Mouse (Mus musculus): ENCODE results near the gene Fgf4.

The Fgf4 gene

DNA sequence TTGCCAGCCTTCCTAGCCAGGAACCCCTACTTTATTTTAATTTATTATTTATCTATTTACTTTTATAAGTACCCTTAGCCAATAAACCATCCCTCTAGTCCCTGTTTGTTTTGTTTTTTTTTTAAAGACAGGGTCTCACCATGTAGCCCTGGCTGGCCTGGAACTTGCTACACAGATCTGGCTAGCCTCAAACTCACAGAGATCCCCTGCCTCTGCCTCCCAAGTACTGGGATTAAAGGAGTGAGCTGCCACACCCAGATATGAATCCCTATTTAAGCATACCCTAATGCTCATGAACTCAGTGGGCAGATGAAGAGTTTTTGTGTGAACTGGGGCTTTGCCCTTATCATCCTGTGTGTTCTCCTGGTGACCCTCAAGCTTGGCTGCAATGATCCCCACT lies at the start of gene Fgf4:
TSS of gene Fgf4 (plus strand) at position 301 of the 400 bp plus-strand sequence.
- DNase-seq (ENCODE audit: extremely low read depth, insufficient read length, low spot score), result no peak

DNA sequence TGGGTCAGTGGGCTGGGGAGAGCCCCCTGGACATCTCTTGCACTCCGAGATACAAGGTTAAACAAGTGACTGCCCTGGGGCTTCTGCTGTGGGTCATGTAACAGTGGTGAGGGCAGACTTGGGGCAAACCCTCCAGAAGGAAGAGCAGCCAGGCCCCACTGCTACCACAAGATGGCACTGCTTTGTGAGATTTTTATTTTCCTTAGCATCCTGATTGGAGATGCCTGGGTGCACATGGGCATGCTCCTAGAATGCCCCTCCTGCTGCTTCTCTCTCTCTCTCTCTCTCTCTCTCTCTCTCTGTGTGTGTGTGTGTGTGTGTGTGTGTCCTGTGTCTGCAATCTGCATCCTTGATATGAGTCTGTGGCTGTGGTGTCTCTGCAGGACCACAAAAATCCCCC lies 48.7 kb upstream of the Fgf4 start:
- no peak for DNase-seq (ENCODE audit: extremely low read depth, insufficient read length, low spot score)

DNA sequence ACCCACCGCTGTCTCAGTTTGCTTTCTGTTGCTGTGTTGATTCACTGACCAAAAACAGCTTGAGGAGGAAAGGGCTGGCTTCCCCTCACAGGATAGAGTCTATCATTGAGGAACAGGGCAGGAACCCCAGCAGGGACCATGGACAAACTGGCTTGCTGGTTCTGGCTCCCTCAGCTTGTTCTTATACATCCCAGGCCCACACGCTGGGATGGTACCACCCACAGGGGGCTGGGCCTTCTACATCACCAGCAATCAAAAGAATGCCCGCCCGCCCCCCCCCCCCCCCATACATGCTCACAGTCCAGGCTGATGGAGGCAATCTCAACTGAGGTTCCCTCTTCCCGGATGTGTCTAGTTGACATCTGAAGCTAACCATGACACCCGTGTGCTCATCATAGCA lies 40.1 kb upstream of the Fgf4 start:
- no peak for DNase-seq (ENCODE audit: extremely low read depth, insufficient read length, low spot score)

DNA sequence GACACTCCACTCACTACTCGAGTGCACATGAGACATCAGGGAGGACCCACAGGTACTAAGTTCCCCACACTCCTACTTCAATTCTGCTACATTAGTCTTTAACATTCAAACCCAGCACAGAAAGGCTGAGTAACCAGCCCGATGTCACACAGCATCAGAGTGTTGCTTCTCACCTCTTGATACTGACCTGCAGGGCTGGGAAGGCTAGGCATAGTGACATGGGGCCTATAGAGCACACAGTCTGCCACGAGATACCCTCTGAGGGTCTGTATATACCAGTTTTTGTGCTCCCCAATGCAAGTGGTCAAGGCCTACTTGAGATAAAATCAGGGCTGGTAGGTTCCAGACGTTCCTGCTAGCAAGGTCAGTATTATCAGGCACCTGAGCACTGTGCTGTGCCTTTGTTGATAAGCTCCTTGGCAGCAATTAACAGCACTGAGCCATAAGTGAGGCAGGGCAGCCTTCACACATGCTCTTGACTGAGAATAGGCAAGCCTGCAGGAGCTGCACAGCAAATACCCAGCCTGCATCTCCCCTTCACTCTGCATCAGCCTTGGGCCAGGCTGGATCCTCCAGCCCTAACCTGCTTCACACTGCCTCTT lies 39.1 kb upstream of the Fgf4 start:
- DNase-seq (ENCODE audit: extremely low read depth, insufficient read length, low spot score), result no peak

DNA sequence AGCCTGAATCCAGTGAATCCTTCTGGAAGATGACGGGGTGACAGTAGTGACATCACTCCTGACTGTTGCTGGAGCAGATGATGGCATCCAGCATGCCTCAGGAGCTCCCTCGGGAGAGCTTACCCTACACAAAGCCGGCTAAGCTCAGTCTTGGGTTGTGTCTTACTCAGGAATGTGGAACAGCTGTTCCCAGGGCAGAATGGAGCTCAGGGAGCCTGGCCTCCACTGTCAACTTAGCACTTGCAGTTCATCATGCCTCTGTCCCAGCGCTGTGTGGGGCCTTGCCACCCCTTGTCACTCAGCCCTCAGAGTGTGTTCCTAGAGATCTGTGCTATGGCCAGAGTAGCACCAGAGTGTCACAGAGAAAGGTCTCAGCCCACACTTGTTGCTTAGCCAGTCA lies 35.6 kb upstream of the Fgf4 start:
- no peak for DNase-seq (ENCODE audit: extremely low read depth, insufficient read length, low spot score)

DNA sequence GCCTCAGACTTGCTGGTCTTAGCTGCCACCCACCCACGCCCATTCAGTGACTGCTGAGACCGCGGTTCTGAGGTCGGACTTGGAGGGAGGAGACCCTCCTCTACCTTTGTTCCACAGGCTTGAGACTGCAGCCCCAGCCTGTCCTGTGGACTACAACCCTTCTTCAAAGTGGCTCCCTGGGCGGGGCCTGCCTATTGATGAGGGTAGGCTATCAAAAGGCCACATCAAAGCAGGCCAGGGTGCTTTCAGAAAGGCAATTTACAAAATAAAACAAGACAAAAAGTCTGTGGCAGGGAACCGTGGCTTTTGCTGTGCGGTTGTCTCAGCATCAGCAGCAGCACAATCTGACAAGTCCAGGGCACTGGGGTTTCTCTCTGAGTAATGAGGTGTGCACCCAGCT lies 25.3 kb upstream of the Fgf4 start:
- no peak for DNase-seq (ENCODE audit: extremely low read depth, insufficient read length, low spot score)

DNA sequence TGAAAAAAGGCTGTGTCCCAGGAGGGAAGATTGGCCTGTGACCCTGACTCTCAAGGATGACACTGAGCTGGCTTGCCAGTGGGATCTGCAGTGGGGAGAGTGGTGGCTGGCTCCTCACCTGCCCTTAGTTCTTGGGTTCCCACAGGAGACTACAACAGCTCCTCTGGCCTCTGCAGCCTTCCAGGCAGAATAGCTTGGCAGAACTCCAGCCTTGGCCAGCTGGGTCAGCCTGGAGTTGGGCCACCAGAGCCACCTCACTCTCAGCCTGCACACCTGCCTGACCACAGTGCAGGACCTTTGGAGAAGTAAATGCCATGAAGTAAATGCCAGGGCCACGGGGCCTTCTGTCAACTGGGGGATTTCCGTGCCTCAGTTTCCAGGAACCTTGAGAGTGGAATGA lies 23.2 kb upstream of the Fgf4 start:
- no peak for DNase-seq (ENCODE audit: extremely low read depth, insufficient read length, low spot score)

DNA sequence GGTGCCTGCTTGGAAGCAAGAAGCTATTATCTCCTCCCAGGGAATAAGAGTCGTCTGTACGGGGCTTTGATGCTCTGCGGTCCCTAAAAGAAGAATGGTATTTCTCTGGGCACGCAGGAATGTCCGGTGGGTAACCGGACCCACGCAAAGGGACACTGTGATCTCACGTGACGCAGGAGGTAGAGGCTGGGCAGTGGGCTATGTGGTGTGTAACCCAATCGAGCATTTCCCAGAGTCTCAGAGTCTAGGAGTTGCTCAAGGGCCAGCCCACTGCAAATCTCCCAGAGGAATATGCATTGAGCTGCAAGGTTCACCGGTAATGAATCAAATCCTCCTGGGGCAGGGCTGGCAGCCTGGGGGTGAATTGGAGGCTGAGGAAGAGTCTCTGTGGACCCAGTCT lies 18.8 kb upstream of the Fgf4 start:
- no peak for DNase-seq (ENCODE audit: extremely low read depth, insufficient read length, low spot score)

DNA sequence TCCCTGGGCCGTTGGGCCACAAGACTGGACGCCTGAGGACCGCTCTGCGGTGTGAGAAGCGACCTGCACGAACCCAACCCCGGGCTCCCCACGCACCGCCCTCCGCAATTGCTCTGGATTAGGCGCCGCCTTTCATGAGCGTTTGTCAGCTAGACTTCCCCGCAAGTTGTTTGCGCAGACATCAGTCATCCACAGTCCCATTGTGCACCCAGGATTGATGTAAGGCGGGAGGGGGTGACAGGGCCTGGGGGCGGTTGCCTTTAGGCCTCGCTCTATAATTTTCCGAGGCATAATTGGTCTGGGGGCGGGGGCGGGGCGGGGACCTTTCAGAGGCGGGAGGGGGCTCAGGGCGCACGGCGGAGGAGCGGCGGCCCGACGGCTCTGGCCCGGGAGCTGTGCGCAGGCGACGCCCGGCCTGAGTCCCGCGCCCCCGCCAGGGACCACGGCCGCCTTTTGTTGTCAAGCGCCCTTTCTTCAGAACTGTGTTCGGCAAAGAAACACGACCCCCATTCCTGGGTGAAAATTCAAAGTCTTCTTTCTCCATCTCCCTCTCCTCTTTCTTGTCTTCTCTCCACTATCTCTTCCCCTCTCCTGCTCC lies 9.2 kb upstream of the Fgf4 start, which contains the start of gene Fgf3:
TSS of gene Fgf3 (plus strand) at position 193 of the 598 bp plus-strand sequence.
- no peak for DNase-seq (ENCODE audit: extremely low read depth, insufficient read length, low spot score)

DNA sequence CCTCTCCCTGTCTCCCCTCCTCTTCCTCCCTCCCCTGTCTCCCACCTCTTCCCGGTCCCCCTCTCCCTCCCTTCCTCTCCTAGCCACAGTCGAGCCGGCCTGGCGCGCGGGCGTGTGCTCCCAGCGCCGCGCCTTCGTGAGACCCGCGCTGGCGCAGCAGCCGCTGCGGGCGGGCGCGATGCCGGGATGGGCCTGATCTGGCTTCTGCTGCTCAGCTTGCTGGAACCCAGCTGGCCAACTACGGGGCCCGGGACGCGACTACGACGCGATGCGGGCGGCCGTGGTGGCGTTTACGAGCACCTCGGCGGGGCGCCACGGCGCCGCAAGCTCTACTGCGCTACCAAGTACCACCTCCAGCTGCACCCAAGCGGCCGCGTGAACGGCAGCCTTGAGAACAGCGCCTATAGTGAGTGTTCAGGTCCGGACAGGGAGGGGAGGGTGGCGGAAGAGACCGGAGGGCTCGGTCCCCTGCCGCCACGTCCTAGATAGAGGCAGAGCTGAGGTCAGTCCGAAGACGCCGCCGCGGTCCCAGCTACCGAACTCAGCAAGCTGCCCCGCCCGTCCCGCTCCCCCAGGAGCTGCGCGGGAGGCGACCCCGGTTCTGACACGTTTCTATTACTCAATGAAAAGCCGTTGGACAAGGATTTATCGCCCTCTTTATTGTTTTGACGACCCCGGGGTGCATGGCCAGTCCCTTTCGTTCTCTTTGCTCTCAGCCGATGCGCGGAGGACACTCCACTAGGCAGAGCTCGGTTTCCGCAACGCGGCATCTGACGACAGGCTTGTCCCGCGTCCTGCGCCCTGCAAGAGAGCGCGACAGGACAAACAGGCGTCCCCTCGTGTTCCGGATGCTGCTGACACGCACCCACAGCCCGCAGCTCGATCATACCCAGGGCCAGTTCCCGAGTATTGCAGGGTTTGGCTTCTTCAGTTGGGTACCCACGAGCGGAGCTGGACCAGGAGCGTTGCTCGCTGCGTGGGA lies 8.4 kb upstream of the Fgf4 start:
- DNase-seq (ENCODE audit: extremely low read depth, insufficient read length, low spot score), result no peak

DNA sequence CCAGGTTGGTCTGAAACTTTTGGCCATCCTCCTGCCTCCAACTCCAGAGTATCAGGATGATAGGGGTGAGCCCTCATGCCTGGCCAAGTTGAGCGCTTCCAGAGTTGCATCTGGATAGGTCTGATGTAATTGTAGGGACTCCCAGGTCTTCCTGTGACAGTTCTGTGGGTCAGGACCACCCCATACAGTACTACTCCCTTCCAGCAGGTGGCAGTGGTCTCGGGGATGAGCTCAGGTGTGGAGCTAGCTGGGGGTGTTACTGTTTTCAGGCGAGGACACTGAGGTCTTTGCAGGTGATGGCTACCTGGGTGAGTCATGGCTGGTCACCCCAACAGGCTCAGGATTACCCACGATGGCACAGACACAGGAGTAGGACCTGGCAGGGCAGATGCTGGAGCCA lies 1.0 kb upstream of the Fgf4 start:
- no peak for DNase-seq (ENCODE audit: extremely low read depth, insufficient read length, low spot score)

DNA sequence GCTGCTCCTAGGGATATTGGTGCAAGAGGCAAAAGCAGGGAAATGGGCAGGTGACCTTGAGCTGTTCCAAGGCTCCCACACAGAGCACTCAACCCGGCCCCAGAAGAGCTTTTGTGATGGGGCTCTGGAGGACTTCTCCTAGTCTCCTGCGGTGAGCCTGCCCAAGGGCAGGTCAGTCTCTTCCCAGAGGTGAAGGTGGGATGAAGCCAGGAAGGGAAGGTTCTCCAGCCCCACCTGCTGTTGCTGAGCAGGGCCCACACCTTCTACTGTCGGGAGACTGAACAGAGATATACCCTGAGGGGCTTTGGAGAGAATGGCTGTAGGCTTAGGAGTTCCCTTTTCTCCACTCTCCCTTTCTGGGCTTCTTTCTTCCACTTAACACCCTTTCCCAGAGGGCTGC lies 4.2 kb downstream of the Fgf4 start:
- no peak for DNase-seq (ENCODE audit: extremely low read depth, insufficient read length, low spot score)

DNA sequence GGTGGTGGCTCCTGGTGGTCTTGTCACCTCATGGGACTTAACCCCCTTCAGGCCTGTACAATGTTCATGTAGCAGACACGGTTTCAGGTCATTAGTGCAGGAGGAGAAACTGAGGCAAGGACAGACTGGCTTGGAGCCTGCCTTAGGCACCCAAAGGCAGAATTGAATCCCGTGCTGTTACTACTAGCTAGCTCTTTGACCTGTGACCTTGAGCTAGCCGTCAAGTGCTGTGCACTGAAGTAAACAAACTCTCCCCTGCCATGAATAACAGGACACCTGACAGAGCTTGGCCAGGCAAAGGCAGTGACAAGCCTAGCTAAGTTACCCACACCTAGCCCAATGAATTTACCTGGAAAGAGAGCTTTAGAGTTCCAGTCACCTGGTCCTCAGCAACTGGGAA lies 7.8 kb downstream of the Fgf4 start:
- DNase-seq (ENCODE audit: extremely low read depth, insufficient read length, low spot score), result no peak

DNA sequence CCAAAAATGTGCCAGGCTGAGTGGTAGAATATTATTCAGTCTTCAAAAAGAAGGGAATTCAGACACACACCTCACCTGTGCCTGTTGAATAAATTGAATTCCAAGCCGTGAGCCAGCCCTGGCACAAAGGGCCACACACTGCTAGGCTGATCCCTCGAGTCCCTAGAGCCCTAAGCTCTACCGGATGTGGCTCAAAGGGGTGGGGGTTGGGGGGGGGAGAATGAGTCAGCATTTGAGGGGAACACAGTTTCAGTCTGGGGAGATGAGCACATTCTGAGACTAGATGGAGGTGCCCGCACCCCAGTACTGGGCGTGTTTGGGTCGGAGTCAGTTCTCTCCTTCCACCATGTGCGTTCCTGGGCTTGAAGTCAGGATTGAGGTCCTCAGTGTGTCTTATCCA lies 10.0 kb downstream of the Fgf4 start:
- no peak for DNase-seq (ENCODE audit: extremely low read depth, insufficient read length, low spot score)

DNA sequence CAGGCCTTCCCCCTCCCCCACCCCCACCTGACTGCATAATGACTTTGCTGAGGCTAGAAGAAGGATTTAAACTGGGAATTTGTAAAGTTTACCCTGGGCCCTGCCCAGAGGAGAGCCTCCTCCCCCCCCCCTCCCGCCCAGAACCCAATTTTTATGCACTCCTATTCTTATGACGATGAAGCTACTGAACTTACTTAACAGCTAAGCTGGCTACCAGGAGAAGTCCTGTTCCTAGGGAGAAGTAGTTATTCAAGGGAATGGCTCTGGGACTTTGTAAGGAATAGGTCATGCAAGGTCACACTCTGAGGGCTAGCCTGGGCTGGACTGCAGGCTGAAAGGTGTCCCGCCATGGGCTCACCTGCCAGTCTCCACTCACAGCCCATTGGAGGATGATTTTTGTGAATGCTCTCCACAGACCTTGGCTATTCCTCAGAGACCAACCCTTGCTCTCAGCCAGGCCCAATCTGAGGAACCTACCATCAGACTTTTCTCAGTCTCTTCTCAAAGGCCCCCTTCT lies 10.7 kb downstream of the Fgf4 start:
- DNase-seq (ENCODE audit: extremely low read depth, insufficient read length, low spot score), result no peak

DNA sequence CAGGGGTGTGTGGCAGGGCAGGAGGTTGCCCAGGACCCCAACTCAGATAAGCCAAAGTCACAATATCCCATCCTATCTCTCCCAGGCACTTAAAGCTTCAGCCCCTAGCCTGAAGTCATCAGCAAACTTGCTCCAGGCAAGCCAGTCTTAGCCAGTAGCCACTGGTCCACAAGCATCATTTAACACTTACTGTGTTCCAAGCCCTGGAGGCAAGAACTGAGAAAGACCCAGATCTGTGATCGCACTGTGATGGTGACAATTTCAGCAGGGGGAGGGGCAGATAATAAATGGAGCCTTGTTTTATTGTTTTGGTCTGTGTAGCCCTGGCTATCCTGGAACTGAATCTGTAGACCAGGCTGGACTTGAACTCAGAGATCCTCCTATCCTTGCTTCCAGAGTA lies 11.5 kb downstream of the Fgf4 start:
- DNase-seq (ENCODE audit: extremely low read depth, insufficient read length, low spot score), result no peak

DNA sequence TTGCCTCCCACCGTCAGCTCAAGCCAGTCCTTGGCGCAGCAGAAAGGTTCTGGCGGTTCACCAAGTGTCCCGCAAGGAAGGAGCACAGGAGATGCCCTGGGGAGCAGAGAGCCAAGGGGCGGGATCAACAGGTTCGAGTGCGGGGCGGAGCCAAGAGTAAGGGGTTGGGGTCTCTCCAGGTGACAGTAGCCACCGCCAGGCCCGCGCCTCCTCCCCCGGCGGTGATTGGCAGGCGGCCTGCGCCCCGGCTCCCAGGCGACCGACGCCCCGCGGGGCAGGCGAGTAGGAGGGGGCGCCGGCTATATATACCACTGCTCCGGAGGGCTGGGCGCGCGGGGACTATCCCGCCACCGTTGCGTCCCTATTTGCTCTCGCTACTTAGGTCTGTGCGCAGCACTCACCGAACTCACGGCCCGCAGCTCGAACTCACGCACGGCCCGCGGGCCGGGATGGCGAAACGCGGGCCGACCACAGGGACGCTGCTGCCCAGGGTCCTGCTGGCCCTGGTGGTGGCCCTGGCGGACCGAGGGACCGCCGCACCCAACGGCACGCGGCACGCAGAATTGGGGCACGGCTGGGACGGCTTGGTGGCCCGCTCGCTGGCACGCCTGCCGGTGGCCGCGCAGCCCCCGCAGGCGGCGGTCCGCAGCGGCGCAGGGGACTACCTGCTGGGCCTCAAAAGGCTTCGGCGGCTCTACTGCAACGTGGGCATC lies 14.0 kb downstream of the Fgf4 start:
- no peak for DNase-seq (ENCODE audit: extremely low read depth, insufficient read length, low spot score)

DNA sequence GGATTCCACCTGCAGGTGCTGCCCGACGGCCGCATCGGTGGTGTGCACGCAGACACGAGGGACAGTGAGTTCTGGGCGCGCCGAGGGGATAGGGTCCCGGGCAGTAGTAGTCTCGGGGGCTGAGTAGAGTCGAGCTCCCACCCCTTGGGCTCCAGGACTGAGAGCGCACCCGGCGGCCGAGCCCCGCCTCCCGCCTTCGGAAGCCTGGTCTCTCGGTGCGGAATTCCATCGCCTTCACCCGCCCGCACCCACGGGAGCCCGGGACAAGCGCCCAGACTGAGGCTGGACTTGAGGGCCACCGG lies 14.6 kb downstream of the Fgf4 start:
- no peak for DNase-seq (ENCODE audit: extremely low read depth, insufficient read length, low spot score)

DNA sequence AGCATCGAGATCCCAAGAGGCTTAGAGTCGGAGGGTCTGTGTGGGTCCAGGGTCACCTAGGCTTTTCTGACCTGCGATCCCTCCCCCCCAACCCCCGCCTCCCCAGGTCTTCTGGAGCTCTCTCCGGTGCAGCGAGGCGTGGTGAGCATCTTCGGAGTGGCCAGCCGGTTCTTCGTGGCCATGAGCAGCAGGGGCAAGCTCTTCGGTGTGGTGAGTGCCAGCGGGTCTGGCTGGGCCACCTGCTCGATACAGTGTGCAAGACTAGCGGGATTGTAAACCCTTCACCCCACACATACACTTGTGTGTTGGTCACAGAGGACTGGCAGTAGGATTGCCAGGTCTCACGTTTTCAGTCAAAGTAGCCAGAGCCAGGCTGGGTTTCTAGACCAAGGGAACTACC lies 15.0 kb downstream of the Fgf4 start:
- DNase-seq (ENCODE audit: extremely low read depth, insufficient read length, low spot score), result no peak

DNA sequence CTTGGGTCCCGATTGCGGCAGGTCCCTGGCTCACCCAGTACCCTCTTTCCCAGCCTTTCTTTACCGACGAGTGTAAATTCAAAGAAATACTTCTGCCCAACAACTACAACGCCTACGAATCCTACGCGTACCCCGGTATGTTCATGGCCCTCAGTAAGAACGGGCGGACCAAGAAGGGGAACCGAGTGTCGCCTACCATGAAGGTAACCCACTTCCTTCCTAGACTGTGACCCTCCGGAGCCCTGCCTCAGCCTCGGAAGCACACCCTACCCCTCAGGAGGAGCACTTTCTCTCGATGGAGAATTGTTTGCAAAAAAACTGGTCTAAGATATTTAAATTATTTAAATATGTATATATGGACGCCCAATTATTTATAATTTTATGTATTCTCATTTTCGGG lies 15.5 kb downstream of the Fgf4 start:
- no peak for DNase-seq (ENCODE audit: extremely low read depth, insufficient read length, low spot score)

DNA sequence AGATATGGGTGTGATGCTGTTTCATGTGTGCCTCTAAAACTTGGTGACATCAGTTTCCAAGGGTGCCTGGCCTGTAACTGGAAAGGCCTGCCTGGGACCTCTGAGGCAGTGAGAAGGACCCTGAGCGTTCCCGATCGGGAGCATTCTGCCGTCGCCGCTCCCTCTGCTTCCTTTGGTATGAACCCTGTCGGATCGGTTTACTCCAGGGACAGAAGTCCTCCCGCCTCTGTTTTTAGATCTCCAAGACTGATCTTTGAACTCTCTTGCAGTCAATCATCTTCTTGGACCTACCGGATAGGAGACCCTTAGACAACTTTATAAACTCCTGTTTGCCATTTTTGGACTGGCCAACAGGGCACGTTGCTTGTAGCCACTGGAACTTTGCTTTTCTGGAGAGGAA lies 16.0 kb downstream of the Fgf4 start:
- no peak for DNase-seq (ENCODE audit: extremely low read depth, insufficient read length, low spot score)

All from 3134 (cell line).